Mouse (Mus musculus) MEL (cell line): Measurements from ENCODE around the gene Nars2. TPM values are rescaled to one million over a fixed set of nuclear protein-coding genes. Genes with fewer than 3 reads are reported as not detected.

Source experiments
- DNase-seq: peaks from one replicate; pipeline ENCODE4 v3.0.0; 2011; ENCODE audit warnings: low read depth, low spot score
- H3K27ac ChIP-seq: 2 replicates; pipeline ENCODE4 v1.5.1; 2012; ENCODE audit warnings: low read depth, mild to moderate bottlenecking, control low read depth, low read length, moderate library complexity; ENCODE audit not compliant: control insufficient read depth
- H3K27me3 ChIP-seq, 2 experiments: fragments of 150-350 bp in 1 of 2; sonication (generic) in 1 of 2; 2 replicates each; pipeline ENCODE4 v1.6.1; 2012; ENCODE audit warnings: low read length in 2 of 2, mild to moderate bottlenecking in 2 of 2, improper control_type of control experiment in 1 of 2, moderate library complexity in 1 of 2; ENCODE audit not compliant: insufficient read depth in 2 of 2, control insufficient read depth in 1 of 2
- H3K36me3 ChIP-seq, 2 experiments: 2 replicates each; pipeline ENCODE4 v1.6.1; 2012 to 2014; ENCODE audit warnings: low read length in 2 of 2, improper control_type of control experiment in 1 of 2, inconsistent platforms in 1 of 2, mild to moderate bottlenecking in 1 of 2; ENCODE audit not compliant: insufficient read depth in 2 of 2, control insufficient read depth in 1 of 2
- H3K4me1 ChIP-seq, 2 experiments: fragments of 150-350 bp in 1 of 2; sonication (generic) in 1 of 2; 2 replicates each; pipeline ENCODE4 v1.6.1; 2012; ENCODE audit warnings: low read length in 2 of 2, improper control_type of control experiment in 1 of 2, mild to moderate bottlenecking in 1 of 2; ENCODE audit not compliant: insufficient read depth in 2 of 2, control insufficient read depth in 1 of 2
- H3K4me3 ChIP-seq, 2 experiments: fragments of 150-350 bp in 1 of 2; sonication (generic) in 1 of 2; 2 replicates each; pipeline ENCODE4 v1.5.1; 2012; ENCODE audit warnings: low read depth in 2 of 2, low read length in 2 of 2, mild to moderate bottlenecking in 2 of 2, moderate library complexity in 2 of 2, control low read depth in 1 of 2, improper control_type of control experiment in 1 of 2; ENCODE audit not compliant: control insufficient read depth in 1 of 2, insufficient read depth in 1 of 2
- H3K79me2 ChIP-seq: 2 replicates; pipeline ENCODE4 v1.6.1; 2012; ENCODE audit warnings: mild to moderate bottlenecking, low read length, moderate library complexity; ENCODE audit not compliant: control insufficient read depth, poor library complexity, insufficient read depth
- H3K9ac ChIP-seq: 2 replicates; pipeline ENCODE4 v1.6.1; 2012; ENCODE audit warnings: low read depth, mild to moderate bottlenecking, control low read depth, low read length, moderate library complexity; ENCODE audit not compliant: control insufficient read depth, poor library complexity, severe bottlenecking
- H3K9me3 ChIP-seq: fragments of 150-350 bp; sonication (generic); replicated peaks from 2 replicates; pipeline ENCODE4 v1.6.1; 2012; ENCODE audit warnings: mild to moderate bottlenecking, low read length, improper control_type of control experiment, moderate library complexity; ENCODE audit not compliant: insufficient read depth
- CHD1 ChIP-seq: IDR thresholded peaks from 2 replicates; pipeline ENCODE4 v1.6.1; 2012; ENCODE audit warnings: low read depth, mild to moderate bottlenecking, inconsistent platforms, low read length, improper control_type of control experiment
- CTCF ChIP-seq, 3 experiments: IDR thresholded peaks in 2 of 3; conservative IDR thresholded peaks in 1 of 3; 2 replicates each; pipeline ENCODE4 v1.5.1; 2011 to 2012; ENCODE audit warnings: low read length in 3 of 3, low read depth in 2 of 3, mild to moderate bottlenecking in 2 of 3, improper control_type of control experiment in 1 of 3, inconsistent platforms in 1 of 3, mixed read lengths in 1 of 3, moderate library complexity in 1 of 3; ENCODE audit not compliant: control insufficient read depth in 1 of 3, insufficient read depth in 1 of 3, poor library complexity in 1 of 3, severe bottlenecking in 1 of 3
- E2F4 ChIP-seq: IDR thresholded peaks from 2 replicates; pipeline ENCODE4 v1.6.1; 2011; ENCODE audit warnings: low read depth, low read length, improper control_type of control experiment, borderline replicate concordance
- EP300 ChIP-seq, 2 experiments: IDR thresholded peaks; 2 replicates each; pipeline ENCODE4 v1.6.1; 2011; ENCODE audit warnings: improper control_type of control experiment in 2 of 2, low read length in 2 of 2, low read depth in 1 of 2, mild to moderate bottlenecking in 1 of 2
- ETS1 ChIP-seq: IDR thresholded peaks from 2 replicates; pipeline ENCODE4 v1.6.1; 2012; ENCODE audit warnings: low read depth, mild to moderate bottlenecking, inconsistent platforms, low read length, improper control_type of control experiment, moderate library complexity
- GATA1 ChIP-seq: IDR thresholded peaks from 2 replicates; pipeline ENCODE4 v1.6.1; 2011; ENCODE audit warnings: low read depth, low read length, improper control_type of control experiment
- HCFC1 ChIP-seq: IDR thresholded peaks from 2 replicates; pipeline ENCODE4 v1.6.1; 2012; ENCODE audit warnings: low read depth, mild to moderate bottlenecking, inconsistent platforms, low read length, improper control_type of control experiment, moderate library complexity
- JUND ChIP-seq: IDR thresholded peaks from 2 replicates; pipeline ENCODE4 v1.6.1; 2011; ENCODE audit warnings: low read depth, mild to moderate bottlenecking, improper control_type of control experiment, low read length
- MAFK ChIP-seq: IDR thresholded peaks from 2 replicates; pipeline ENCODE4 v1.6.1; 2011; ENCODE audit warnings: low read depth, mild to moderate bottlenecking, low read length, improper control_type of control experiment, borderline replicate concordance
- MAZ ChIP-seq: IDR thresholded peaks from 2 replicates; pipeline ENCODE4 v1.6.1; 2012; ENCODE audit warnings: low read depth, mild to moderate bottlenecking, inconsistent platforms, low read length, improper control_type of control experiment
- MYB ChIP-seq: IDR thresholded peaks from 2 replicates; pipeline ENCODE4 v1.6.1; 2011; ENCODE audit warnings: mild to moderate bottlenecking, low read depth, low read length, improper control_type of control experiment
- MYC ChIP-seq: IDR thresholded peaks from 2 replicates; pipeline ENCODE4 v1.6.1; 2011; ENCODE audit warnings: low read depth, mild to moderate bottlenecking, low read length, improper control_type of control experiment, moderate library complexity
- NELFE ChIP-seq: IDR thresholded peaks from 2 replicates; pipeline ENCODE4 v1.6.1; 2011; ENCODE audit warnings: low read depth, low read length, improper control_type of control experiment
- NRF1 ChIP-seq: IDR thresholded peaks from 2 replicates; pipeline ENCODE4 v1.6.1; 2014; ENCODE audit warnings: low read depth, mild to moderate bottlenecking, inconsistent platforms, low read length, improper control_type of control experiment, moderate library complexity; ENCODE audit not compliant: poor library complexity, insufficient read depth, severe bottlenecking
- POLR2A ChIP-seq, 2 experiments: IDR thresholded peaks; 2 replicates each; pipeline ENCODE4 v1.6.1; 2011 to 2012; ENCODE audit warnings: low read length in 2 of 2, mild to moderate bottlenecking in 2 of 2, control low read depth in 1 of 2, improper control_type of control experiment in 1 of 2, low read depth in 1 of 2, moderate library complexity in 1 of 2; ENCODE audit not compliant: control insufficient read depth in 1 of 2, insufficient read depth in 1 of 2, poor library complexity in 1 of 2
- POLR2AphosphoS2 ChIP-seq: IDR thresholded peaks from 2 replicates; pipeline ENCODE4 v1.6.1; 2011; ENCODE audit warnings: low read length, improper control_type of control experiment
- RAD21 ChIP-seq: IDR thresholded peaks from 2 replicates; pipeline ENCODE4 v1.6.1; 2011; ENCODE audit warnings: mild to moderate bottlenecking, low read depth, low read length, improper control_type of control experiment
- RCOR1 ChIP-seq: IDR thresholded peaks from 2 replicates; pipeline ENCODE4 v1.6.1; 2012; ENCODE audit warnings: low read depth, mild to moderate bottlenecking, inconsistent platforms, low read length, improper control_type of control experiment
- SIN3A ChIP-seq: IDR thresholded peaks from 2 replicates; pipeline ENCODE4 v1.6.1; 2012; ENCODE audit warnings: low read length, improper control_type of control experiment, inconsistent platforms
- SMC3 ChIP-seq: IDR thresholded peaks from 2 replicates; pipeline ENCODE4 v1.6.1; 2011; ENCODE audit warnings: low read depth, low read length, improper control_type of control experiment
- TAL1 ChIP-seq: IDR thresholded peaks from 2 replicates; pipeline ENCODE4 v1.6.1; 2012; ENCODE audit warnings: mild to moderate bottlenecking, inconsistent platforms, low read length, moderate library complexity, mixed read lengths
- TBP ChIP-seq: IDR thresholded peaks from 2 replicates; pipeline ENCODE4 v1.8.0; 2011; ENCODE audit warnings: low read depth, low read length, improper control_type of control experiment
- USF1 ChIP-seq: IDR thresholded peaks from 2 replicates; pipeline ENCODE4 v1.6.1; 2014; ENCODE audit warnings: low read depth, mild to moderate bottlenecking, inconsistent platforms, low read length, improper control_type of control experiment, moderate library complexity
- USF2 ChIP-seq, 2 experiments: IDR thresholded peaks; 2 replicates each; pipeline ENCODE4 v1.6.1; 2011 to 2012; ENCODE audit warnings: improper control_type of control experiment in 2 of 2, low read length in 2 of 2, borderline replicate concordance in 1 of 2, inconsistent platforms in 1 of 2, low read depth in 1 of 2, mild to moderate bottlenecking in 1 of 2; ENCODE audit not compliant: insufficient read depth in 1 of 2
- ZNF384 ChIP-seq: IDR thresholded peaks from 2 replicates; pipeline ENCODE4 v1.6.1; 2012; ENCODE audit warnings: low read depth, mild to moderate bottlenecking, inconsistent platforms, low read length, improper control_type of control experiment
- polyA plus RNA-seq, 2 experiments: library from polyadenylated mRNA; stranded (reverse) in 1 of 2; unstranded in 1 of 2; fragments of >175 nt in 1 of 2; fragments of >200 nt in 1 of 2; gene quantifications; 2 replicates each; pipeline versions ENCODE4 v1.2.1 to v1.2.4; 2012; ENCODE audit warnings: low replicate concordance in 2 of 2, low read depth in 1 of 2; ENCODE audit not compliant: insufficient read length in 2 of 2, insufficient read depth in 1 of 2, missing spikeins in 1 of 2
- total RNA-seq: library from RNA; depleted of rRNA; stranded (reverse); fragments of 300-350 nt; gene quantifications from 2 replicates; pipeline ENCODE4 v1.2.3, GENCODE M21; 2012

Gene Nars2
- total and polyA plus RNA-seq, 3 experiments: 14.7 to 22.9 TPM; not detected in 1

DNA sequence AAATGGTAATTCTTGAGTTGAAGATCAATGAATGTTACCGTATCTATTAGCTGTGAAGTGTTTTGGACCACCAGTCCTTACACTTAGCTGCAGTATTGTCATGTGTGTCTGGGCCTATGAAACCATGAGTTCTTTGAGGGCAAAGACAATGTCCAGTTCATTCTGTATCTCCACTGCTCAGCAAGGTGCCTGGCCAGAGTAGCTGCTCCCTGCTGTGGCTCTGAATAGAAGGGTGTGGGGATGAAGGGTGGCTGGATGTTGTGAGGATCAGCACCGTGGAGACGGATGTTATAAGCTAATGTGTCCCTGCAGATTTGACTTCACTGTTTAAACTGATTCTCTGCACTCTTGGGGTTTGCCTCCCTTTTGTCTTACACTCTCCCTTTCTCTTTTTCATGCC lies 45.9 kb upstream of the Nars2 start:
- no peak for TF ChIP-seq ETS1
- no peak for TF ChIP-seq SMC3
- no peak for TF ChIP-seq TAL1
- no peak for TF ChIP-seq POLR2A (IDR thresholded peaks at IDR 0.05; ENCODE audit: control insufficient read depth in 1 of 2, insufficient read depth in 1 of 2, low read depth in 1 of 2, low read length in 2 of 2, poor library complexity in 1 of 2)
- TF ChIP-seq ZNF384: no peak
- TF ChIP-seq JUND: no peak
- TF ChIP-seq CTCF (IDR thresholded peaks at IDR 0.05 in 2 of 3, conservative IDR thresholded peaks at IDR 0.05 in 1 of 3; ENCODE audit: control insufficient read depth in 1 of 3, insufficient read depth in 1 of 3, low read depth in 2 of 3, low read length in 3 of 3, poor library complexity in 1 of 3, severe bottlenecking in 1 of 3): no peak
- no peak for TF ChIP-seq RCOR1
- no peak for TF ChIP-seq MYC
- no peak for TF ChIP-seq HCFC1
- TF ChIP-seq MAZ: no peak
- no peak for TF ChIP-seq E2F4
- no peak for TF ChIP-seq RAD21
- no peak for TF ChIP-seq EP300 (IDR thresholded peaks at IDR 0.05; ENCODE audit: low read depth in 1 of 2, low read length in 2 of 2)
- no peak for TF ChIP-seq MYB
- TF ChIP-seq POLR2AphosphoS2: no peak
- TF ChIP-seq SIN3A: no peak
- TF ChIP-seq USF2 (IDR thresholded peaks at IDR 0.05; ENCODE audit: borderline replicate concordance in 1 of 2, insufficient read depth in 1 of 2, low read depth in 1 of 2, low read length in 2 of 2): no peak
- H3K9ac ChIP-seq: no peak overlapping the region
- no peaks in the 10 kb centered on the region for H3K27me3 ChIP-seq
- no peaks in the 10 kb centered on the region for H3K36me3 ChIP-seq
- no peak overlapping the region for H3K27ac ChIP-seq
- no peak overlapping the region for H3K4me3 ChIP-seq
- H3K4me1 ChIP-seq: no peaks in the 10 kb centered on the region
- H3K79me2 ChIP-seq: no peaks in the 10 kb centered on the region
- no peaks in the 10 kb centered on the region for H3K9me3 ChIP-seq
- no peak for DNase-seq

DNA sequence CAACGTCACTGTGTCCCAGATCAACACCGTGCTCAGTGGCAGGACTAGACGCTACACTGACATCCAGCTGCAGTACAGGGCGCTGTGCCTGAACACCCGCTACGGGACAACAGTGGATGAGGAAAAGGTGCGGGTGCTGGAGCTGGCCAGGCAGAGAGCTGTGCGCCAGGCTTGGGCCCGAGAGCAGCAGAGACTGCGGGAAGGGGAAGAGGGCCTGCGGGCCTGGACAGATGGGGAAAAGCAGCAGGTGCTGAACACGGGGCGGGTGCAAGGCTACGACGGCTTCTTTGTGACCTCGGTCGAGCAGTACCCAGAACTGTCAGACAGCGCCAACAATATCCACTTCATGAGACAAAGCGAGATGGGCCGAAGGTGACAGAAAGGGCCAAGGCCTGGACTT lies 45.1 kb upstream of the Nars2 start:
- no peak overlapping the region for H3K9ac ChIP-seq
- TF ChIP-seq NRF1 (no peak), NELFE (no peak), MAFK (no peak), CHD1 (no peak), TBP (no peak), SMC3 (no peak), USF1 (no peak), GATA1 (no peak)
- H3K9me3 ChIP-seq: no peaks in the 10 kb centered on the region
- H3K79me2 ChIP-seq: no peaks in the 10 kb centered on the region
- no peaks in the 10 kb centered on the region for H3K27me3 ChIP-seq
- DNase-seq: no peak
- H3K27ac ChIP-seq: no peak overlapping the region
- H3K4me1 ChIP-seq: no peaks in the 10 kb centered on the region
- H3K36me3 ChIP-seq: no peaks in the 10 kb centered on the region
- no peak overlapping the region for H3K4me3 ChIP-seq
